Mouse (Mus musculus): ENCODE data around the gene Prkcd. TPM values are rescaled to one million over a fixed set of nuclear protein-coding genes. Genes with fewer than 3 reads are reported as not detected.
A peak's percentile ranks its signal among the peaks of the same experiment; 100 is the strongest.

Prkcd gene
- polyA plus RNA-seq, 1 experiment from 2014 or later, result 54.0 TPM

GRCm38 (mm10) chr14:30608176-30608575 is 17.8 kb downstream of the Prkcd start:
- H3K4me1 ChIP-seq (ENCODE audit: insufficient read depth), result 0 out of 2 replicates have a peak, but pooled peaks cover 3% of the 10 kb centered on the region
- 87% methylated on average over 6 of the region's 6 CpGs for WGBS
- H3K27ac ChIP-seq (ENCODE audit: low read depth), result no peak overlapping the region
- no peak overlapping the region for H3K4me3 ChIP-seq (ENCODE audit: low read depth, low read length)
- H3K27me3 ChIP-seq (ENCODE audit: insufficient read depth, low read length), result no peaks in the 10 kb centered on the region
- no peak overlapping the region for H3K9ac ChIP-seq
- no peak overlapping the region for H3K4me2 ChIP-seq
- peaks cover 44% of the 10 kb centered on the region; the same call in 1 of the 2 replicates for H3K36me3 ChIP-seq (ENCODE audit: insufficient read depth)
- DNase-seq, result no peak
- TF ChIP-seq CTCF (IDR thresholded peaks at IDR 0.05; ENCODE audit: low read depth), result no peak
- ATAC-seq (ENCODE audit: insufficient read depth), result no peak
- no peaks in the 10 kb centered on the region for H3K9me3 ChIP-seq (ENCODE audit: low read depth, low read length)

DNA sequence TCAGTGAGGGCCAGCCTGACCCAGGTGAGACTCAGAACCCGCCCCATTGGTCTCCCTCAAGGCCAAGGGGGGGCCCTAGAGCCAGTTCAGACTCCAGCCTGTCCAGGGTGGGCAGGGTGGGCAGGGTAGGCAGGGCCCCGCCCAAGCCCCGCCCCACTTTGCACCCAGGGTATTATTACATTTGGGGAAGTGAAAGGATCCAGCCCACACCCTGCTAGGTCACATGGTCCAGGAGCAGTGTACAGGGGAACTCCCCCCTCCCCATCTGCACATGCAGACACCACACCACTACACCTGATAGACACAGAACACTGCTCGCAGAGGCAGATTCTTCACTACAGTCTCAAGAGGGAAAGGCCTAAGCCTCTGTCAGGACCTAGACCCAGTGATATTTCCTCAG is 18.3 kb downstream of the Prkcd start:
- Histone ChIP-seq H3K4me1 (ENCODE audit: insufficient read depth) (0 out of 2 replicates have a peak, but pooled peaks cover 3% of the 10 kb centered on the region), H3K9me3 (ENCODE audit: low read depth, low read length) (no peaks in the 10 kb centered on the region), H3K27me3 (ENCODE audit: insufficient read depth, low read length) (no peaks in the 10 kb centered on the region), H3K27ac (ENCODE audit: low read depth) (no peak overlapping the region), H3K9ac (no peak overlapping the region), H3K4me2 (no peak overlapping the region), H3K36me3 (ENCODE audit: insufficient read depth) (peaks cover 46% of the 10 kb centered on the region; the same call in 1 of the 2 replicates), H3K4me3 (ENCODE audit: low read depth, low read length) (no peak overlapping the region)
- TF ChIP-seq CTCF (IDR thresholded peaks at IDR 0.05; ENCODE audit: low read depth), result no peak
- DNase-seq, result no peak
- 79% methylated on average over 4 of the region's 4 CpGs for WGBS
- ATAC-seq (ENCODE audit: insufficient read depth), result no peak

GRCm38 (mm10) chr14:30606817-30607216 is 19.2 kb downstream of the Prkcd start:
- H3K27ac ChIP-seq (ENCODE audit: low read depth), result no peak overlapping the region
- H3K4me3 ChIP-seq (ENCODE audit: low read depth, low read length), result no peak overlapping the region
- no peak for DNase-seq
- H3K4me2 ChIP-seq, result no peak overlapping the region
- no peaks in the 10 kb centered on the region for H3K9me3 ChIP-seq (ENCODE audit: low read depth, low read length)
- no peak overlapping the region for H3K9ac ChIP-seq
- no peaks in the 10 kb centered on the region for H3K27me3 ChIP-seq (ENCODE audit: insufficient read depth, low read length)
- 84% methylated on average over 5 of the region's 5 CpGs for WGBS
- TF ChIP-seq CTCF (IDR thresholded peaks at IDR 0.05; ENCODE audit: low read depth), result no peak
- 0 out of 2 replicates have a peak, but pooled peaks cover 3% of the 10 kb centered on the region for H3K4me1 ChIP-seq (ENCODE audit: insufficient read depth)
- no peak for ATAC-seq (ENCODE audit: insufficient read depth)
- peaks cover 54% of the 10 kb centered on the region; the same call in 1 of the 2 replicates for H3K36me3 ChIP-seq (ENCODE audit: insufficient read depth)

DNA sequence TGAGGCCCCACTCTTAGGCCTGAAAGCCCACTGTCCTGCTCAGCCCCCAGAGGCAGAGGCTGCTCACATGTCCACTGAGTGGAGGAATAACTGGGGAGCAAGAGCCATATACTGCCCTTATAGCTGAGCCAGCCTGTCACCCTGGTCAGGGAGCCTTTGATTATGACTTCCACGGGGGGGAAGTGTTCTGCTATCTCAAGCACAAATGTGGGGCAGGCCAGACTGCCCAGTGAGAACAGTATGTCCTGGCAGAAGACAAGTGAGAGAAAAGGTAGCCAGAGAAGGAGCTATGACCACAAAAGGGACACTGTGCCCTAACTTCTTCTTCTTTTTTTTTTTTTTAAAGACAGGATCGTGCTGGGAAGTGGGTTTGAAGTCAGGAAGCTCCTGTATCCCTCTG is 28.9 kb downstream of the Prkcd start:
- no peaks in the 10 kb centered on the region for H3K9me3 ChIP-seq (ENCODE audit: low read depth, low read length)
- TF ChIP-seq CTCF (IDR thresholded peaks at IDR 0.05; ENCODE audit: low read depth), result no peak
- H3K9ac ChIP-seq, result no peak overlapping the region
- DNase-seq (no peak), ATAC-seq (ENCODE audit: insufficient read depth) (no peak)
- H3K4me2 ChIP-seq, result no peak overlapping the region
- no peak overlapping the region for H3K27ac ChIP-seq (ENCODE audit: low read depth)
- peaks cover 8% of the 10 kb centered on the region; the same call in 1 of the 2 replicates for H3K4me1 ChIP-seq (ENCODE audit: insufficient read depth)
- H3K27me3 ChIP-seq (ENCODE audit: insufficient read depth, low read length), result no peaks in the 10 kb centered on the region
- no peak overlapping the region for H3K4me3 ChIP-seq (ENCODE audit: low read depth, low read length)
- WGBS, result 72% methylated on average over 2 of the region's 2 CpGs
- H3K36me3 ChIP-seq (ENCODE audit: insufficient read depth), result peaks cover 69% of the 10 kb centered on the region

DNA sequence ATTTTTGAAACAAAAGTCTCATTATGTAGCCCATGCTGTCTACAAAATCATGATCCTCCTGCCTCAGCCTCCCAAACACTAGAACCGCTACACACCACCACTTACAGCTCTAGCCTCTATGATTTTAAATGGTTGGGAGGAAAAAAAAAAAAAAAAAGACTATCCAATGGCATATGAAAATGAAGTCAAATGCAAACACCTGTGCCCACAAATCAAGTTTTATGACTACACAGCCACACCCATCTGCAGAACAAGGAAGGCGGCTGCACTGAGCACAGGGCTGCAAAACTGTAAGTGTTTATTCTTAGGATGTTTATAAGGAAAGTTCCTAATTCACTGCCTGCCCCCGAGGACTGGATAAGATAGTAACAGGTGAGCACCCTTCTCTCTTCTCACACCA is 29.6 kb downstream of the Prkcd start:
- H3K4me3 ChIP-seq (ENCODE audit: low read depth, low read length), result no peak overlapping the region
- H3K9me3 ChIP-seq (ENCODE audit: low read depth, low read length), result no peaks in the 10 kb centered on the region
- H3K9ac ChIP-seq, result no peak overlapping the region
- H3K4me1 ChIP-seq (ENCODE audit: insufficient read depth), result peaks cover 8% of the 10 kb centered on the region; the same call in 1 of the 2 replicates
- no peak for DNase-seq
- peaks cover 62% of the 10 kb centered on the region for H3K36me3 ChIP-seq (ENCODE audit: insufficient read depth)
- TF ChIP-seq CTCF (IDR thresholded peaks at IDR 0.05; ENCODE audit: low read depth), result no peak
- H3K27me3 ChIP-seq (ENCODE audit: insufficient read depth, low read length), result no peaks in the 10 kb centered on the region
- no peak overlapping the region for H3K4me2 ChIP-seq
- WGBS, result 72% methylated on average over 3 of the region's 3 CpGs
- ATAC-seq (ENCODE audit: insufficient read depth), result no peak
- no peak overlapping the region for H3K27ac ChIP-seq (ENCODE audit: low read depth)

DNA sequence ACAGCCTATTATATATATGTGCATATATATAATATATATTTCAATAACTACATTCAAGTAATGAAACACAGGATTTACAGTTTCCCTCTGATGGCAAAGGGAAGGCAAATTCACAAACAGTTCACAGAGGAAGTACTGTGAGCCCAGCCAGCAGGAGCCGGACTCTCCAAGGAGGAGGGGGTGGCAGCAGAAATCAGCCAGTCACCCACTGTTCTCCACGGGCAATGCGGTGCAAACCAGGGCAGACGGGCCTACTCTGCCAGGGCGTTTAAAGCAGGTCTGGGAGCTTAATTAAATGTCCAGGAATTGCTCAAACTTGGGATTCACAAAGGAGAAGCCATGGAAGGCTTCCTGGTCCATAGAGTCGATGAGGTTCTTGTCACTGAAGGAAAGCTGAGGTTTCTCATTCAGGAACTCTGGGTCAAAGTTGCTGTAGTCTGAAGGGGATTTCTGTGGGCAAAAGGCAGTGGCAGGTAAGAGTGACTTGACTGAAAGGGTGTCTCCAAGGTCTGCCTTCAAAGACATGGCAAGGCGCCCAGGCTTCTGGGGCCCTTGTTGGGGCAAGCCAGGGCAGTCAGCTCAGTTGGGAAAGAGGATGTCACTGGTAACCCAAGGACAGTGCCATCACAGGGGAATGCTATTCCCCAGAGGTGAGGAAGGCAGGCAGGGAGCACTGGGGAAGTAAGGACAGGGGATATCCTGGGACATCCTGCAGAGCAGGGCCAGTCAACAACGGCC is 30.3 kb downstream of the Prkcd start:
- no peak overlapping the region for H3K27ac ChIP-seq (ENCODE audit: low read depth)
- no peaks in the 10 kb centered on the region for H3K27me3 ChIP-seq (ENCODE audit: insufficient read depth, low read length)
- no peak for DNase-seq
- H3K4me3 ChIP-seq (ENCODE audit: low read depth, low read length), result no peak overlapping the region
- H3K4me2 ChIP-seq, result no peak overlapping the region
- H3K9me3 ChIP-seq (ENCODE audit: low read depth, low read length), result no peaks in the 10 kb centered on the region
- ATAC-seq (ENCODE audit: insufficient read depth), result no peak
- H3K36me3 ChIP-seq (ENCODE audit: insufficient read depth), result peaks cover 55% of the 10 kb centered on the region
- no peak overlapping the region for H3K9ac ChIP-seq
- no peak for TF ChIP-seq CTCF (IDR thresholded peaks at IDR 0.05; ENCODE audit: low read depth)
- H3K4me1 ChIP-seq (ENCODE audit: insufficient read depth), result peaks cover 8% of the 10 kb centered on the region; the same call in 1 of the 2 replicates
- WGBS, result 88% methylated on average over 8 of the region's 8 CpGs

- Histone ChIP-seq H3K27me3 (ENCODE audit: insufficient read depth, low read length) (no peaks in the 10 kb centered on the region), H3K36me3 (ENCODE audit: insufficient read depth) (peaks cover 41% of the 10 kb centered on the region), H3K4me2 (no peak overlapping the region), H3K9ac (peak overlapping the region; percentile 5; the same call in 1 of the 2 replicates), H3K27ac (ENCODE audit: low read depth) (peak overlapping the region; percentile 47), H3K4me1 (ENCODE audit: insufficient read depth) (peaks cover 8% of the 10 kb centered on the region; the same call in 1 of the 2 replicates), H3K4me3 (ENCODE audit: low read depth, low read length) (no peak overlapping the region), H3K9me3 (ENCODE audit: low read depth, low read length) (no peaks in the 10 kb centered on the region)
- DNase-seq (peak; percentile 60), ATAC-seq (ENCODE audit: insufficient read depth) (peak; percentile 73)
- 52% methylated on average over 7 of the region's 7 CpGs for WGBS
- no peak for TF ChIP-seq CTCF (IDR thresholded peaks at IDR 0.05; ENCODE audit: low read depth)
Measured at GRCm38 (mm10) chr14:30594092-30594695, 31.8 kb downstream of the Prkcd start.
